ENCODE assay signal across 1 mouse cellular context in the genomic region with DNA sequence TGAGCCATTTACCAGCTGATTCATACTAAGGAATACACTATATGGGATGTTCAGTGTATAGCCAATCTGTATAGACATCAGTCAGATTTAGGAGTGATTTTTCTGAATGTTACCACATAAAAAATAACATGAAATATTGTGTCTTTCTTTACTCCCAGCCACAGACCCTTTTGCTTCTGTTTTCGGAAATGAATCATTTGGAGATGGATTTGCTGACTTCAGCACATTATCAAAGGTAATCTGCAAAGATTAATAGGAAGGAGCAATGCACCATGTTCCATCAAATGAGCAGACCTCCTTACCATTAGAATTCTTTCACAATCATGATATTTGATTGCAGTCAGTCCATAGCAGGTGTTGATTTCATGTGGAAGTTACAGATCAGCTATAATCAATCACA.
TF ChIP-seq lines count a peak whose summit lies in the region.

No protein-coding gene starts in this region.

TF ChIP-seq in CH12.LX, 34 proteins besides CTCF, POLR2A, EP300 and RAD21 (continued from another document):
- TF ChIP-seq ZMIZ1 (IDR thresholded peaks at IDR 0.05; ENCODE audit: low read depth, low read length), result no peak
- TF ChIP-seq MAFK (IDR thresholded peaks at IDR 0.05; ENCODE audit: insufficient replicate concordance, low read length), result peak; percentile 69; the same call in 1 of the 2 replicates
- TF ChIP-seq SMC3 (IDR thresholded peaks at IDR 0.05; ENCODE audit: low read depth, low read length), result no peak
